22 mouse cellular contexts compared by ENCODE assay signal in genomic region chr11:14957650-14958049, GRCm38 (mm10).
DNase-seq lines count a peak whose midpoint lies in the region; ATAC-seq and TF ChIP-seq lines count a peak whose summit lies in the region.
"Had no signal": no experiment of that assay in that cellular context is flagged by ENCODE, and none has a peak within 500 bp of the region (broad histone marks: within the 10 kb centered on the region; RNA-seq: fewer than 3 reads in every experiment).

No protein-coding gene starts in this region.

- no peak overlapping the region for H3K9ac ChIP-seq in ES-E14 (ENCODE audit: insufficient read depth, low read depth, low read length, poor library complexity, severe bottlenecking)
- H3K9ac ChIP-seq: embryonic facial prominence, embryonic 13.5 days; embryonic facial prominence, embryonic 15.5 days; forebrain, embryonic 12.5 days had no signal

- H3K4me3 ChIP-seq in ES-E14 (ENCODE audit: insufficient read depth in 1 of 2, low read depth in 1 of 2, low read length in 2 of 2, poor library complexity in 1 of 2, severe bottlenecking in 1 of 2): no peak overlapping the region
- no peak overlapping the region for H3K4me3 ChIP-seq in G1E (ENCODE audit: low read depth, low read length)
- H3K4me3 ChIP-seq: embryonic facial prominence, embryonic 13.5 days; embryonic facial prominence, embryonic 15.5 days; erythroblast, embryonic 14.5 days; forebrain, embryonic 10.5 days; forebrain, embryonic 12.5 days had no signal

- H3K27ac ChIP-seq in ES-E14 (ENCODE audit: insufficient read depth, low read depth, low read length, poor library complexity, severe bottlenecking): no peak overlapping the region
- H3K27ac ChIP-seq: embryonic facial prominence, embryonic 13.5 days; embryonic facial prominence, embryonic 15.5 days; forebrain, embryonic 10.5 days; forebrain, embryonic 12.5 days had no signal

- H3K36me3 ChIP-seq in ES-E14 (ENCODE audit: control insufficient read depth, insufficient read depth, low read length, poor library complexity, severe bottlenecking) (no peaks in the 10 kb centered on the region), G1E (replicated peaks) (no peaks in the 10 kb centered on the region)
- H3K36me3 ChIP-seq: embryonic facial prominence, embryonic 13.5 days; embryonic facial prominence, embryonic 15.5 days; forebrain, embryonic 10.5 days; forebrain, embryonic 12.5 days had no signal

- no peaks in the 10 kb centered on the region for H3K27me3 ChIP-seq in G1E (ENCODE audit: insufficient read depth, low read length)
- H3K27me3 ChIP-seq: embryonic facial prominence, embryonic 13.5 days; embryonic facial prominence, embryonic 15.5 days; forebrain, embryonic 12.5 days; Patski had no signal

- DNase-seq in ES-E14 (ENCODE audit: low read depth, low spot score) (no peak), G1E (ENCODE audit: low spot score) (peak; percentile 1), R1 (ENCODE audit: low read depth, low spot score) (peak; percentile 4)
- DNase-seq in frontal cortex, postnatal 36 days (ENCODE audit: low spot score in 2 of 2): no peak
- no peak for DNase-seq in cerebellum, postnatal 36 days
- DNase-seq: adrenal gland, adult 8-10 months; adrenal gland, postnatal 14 days; adrenal gland, postnatal 36 days; cerebellum, adult 11-12 months; cerebellum, adult 2 months; cerebellum, adult 9-10 months; cerebellum, postnatal 10 days; cerebellum, postnatal 25 days; embryo, embryonic 11 days had no signal

- H3K9me3 ChIP-seq in ES-E14 (ENCODE audit: control insufficient read depth, insufficient read depth, low read depth, low read length) (no peaks in the 10 kb centered on the region), G1E (replicated peaks) (no peaks in the 10 kb centered on the region)
- H3K9me3 ChIP-seq: embryonic facial prominence, embryonic 13.5 days; embryonic facial prominence, embryonic 15.5 days; forebrain, embryonic 10.5 days; forebrain, embryonic 12.5 days had no signal

- ATAC-seq in G1E (ENCODE audit: extremely low read depth, insufficient number of reproducible peaks, low FRiP score, poor library complexity, severe bottlenecking): peak; percentile 58
- ATAC-seq: forebrain, embryonic 14.5 days; forebrain, embryonic 16.5 days; Patski had no signal

- TF ChIP-seq CTCF in G1E (IDR thresholded peaks at IDR 0.05; ENCODE audit: low read depth, low read length): no peak

- in situ Hi-C loops in ES-E14 (cut with MboI; ENCODE audit: low sequenced_read_pairs in 2 of 2, unreplicated experiment in 2 of 2): no loop called here

- H3K4me1 ChIP-seq in ES-E14 (ENCODE audit: control insufficient read depth in 2 of 2, insufficient read depth in 2 of 2, low read length in 2 of 2, poor library complexity in 1 of 2): peaks cover 0 to 3% of the 10 kb centered on the region in 2 experiments; a peak in 1 of 4 replicates
- peaks cover 14% of the 10 kb centered on the region; the same call in 1 of the 2 replicates for H3K4me1 ChIP-seq in G1E (ENCODE audit: insufficient read depth, low read depth, low read length)
- H3K4me1 ChIP-seq: embryonic facial prominence, embryonic 13.5 days; embryonic facial prominence, embryonic 15.5 days; forebrain, embryonic 10.5 days; forebrain, embryonic 12.5 days had no signal

TF ChIP-seq in ES-E14, 5 proteins besides CTCF, POLR2A, EP300 and RAD21:
- TF ChIP-seq CHD2 (IDR thresholded peaks at IDR 0.05; ENCODE audit: low read depth, low read length): no peak
- no peak for TF ChIP-seq HCFC1 (IDR thresholded peaks at IDR 0.05; ENCODE audit: borderline replicate concordance, insufficient read depth, low read length)
- 0 out of 2 replicates have a peak, but pooled peaks have one; percentile 19 for TF ChIP-seq MAFK (IDR thresholded peaks at IDR 0.05; ENCODE audit: insufficient read depth, low read depth, low read length)
TF ChIP-seq in ES-E14: peak in this region for 1.

Comparison
In these comparisons a context has a peak if more than half of its experiments do, and no peak if none do; other contexts are left out.
1. DNase-seq: peak in G1E (single experiment) and R1 (single experiment); none in ES-E14 (single experiment), frontal cortex, postnatal 36 days (0 of 2) and cerebellum, postnatal 36 days (0 of 2).